Mouse (Mus musculus): ENCODE measurements at regions not wholly inside any gene's neighbourhood (a gene's known extent, or its start where the extent isn't known, plus 50 kb on each side); places are given as distances from the start of the nearest gene placed in this dataset.

DNA sequence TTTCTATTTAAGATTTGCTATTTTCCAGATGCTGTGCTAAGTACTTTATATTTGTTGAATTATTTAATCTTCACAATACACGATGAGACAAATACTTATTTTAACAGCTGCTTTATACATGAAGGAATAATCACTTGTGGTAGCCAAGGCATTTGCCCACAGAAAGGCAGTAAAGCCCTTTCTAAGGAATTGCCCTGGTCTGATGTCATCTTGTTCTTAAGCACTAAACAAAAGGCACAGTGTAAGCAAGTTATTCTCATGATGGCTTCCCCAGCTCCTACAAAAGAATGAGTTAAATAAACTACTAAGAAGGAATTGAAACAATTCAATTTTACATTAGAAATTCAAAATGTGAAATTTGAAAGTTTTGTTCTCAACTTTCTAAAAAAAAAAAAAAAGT lies 358.8 kb downstream of the Cenpc1 start:
- no peak for DNase-seq (ENCODE audit: low read depth)

DNA sequence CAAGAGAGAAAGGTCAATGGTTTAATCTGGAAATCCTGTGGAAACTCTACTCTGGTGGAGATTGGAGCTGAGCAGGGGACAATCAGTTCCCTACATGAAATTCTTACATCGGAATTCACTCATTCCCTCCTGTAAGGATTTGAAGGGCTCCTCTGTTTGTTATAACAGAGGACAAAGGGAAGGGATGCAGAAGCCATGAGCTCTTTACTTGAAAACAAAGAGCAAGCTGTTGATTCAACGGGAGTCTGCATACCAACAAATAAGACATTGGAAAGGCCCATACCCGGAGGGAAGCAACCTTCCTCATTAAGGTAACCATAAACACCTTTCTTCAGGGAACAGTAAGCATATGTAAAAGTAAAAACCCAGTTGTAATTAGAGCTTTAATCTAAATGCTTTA lies 359.3 kb downstream of the Cenpc1 start:
- no peak for DNase-seq (ENCODE audit: low read depth)

DNA sequence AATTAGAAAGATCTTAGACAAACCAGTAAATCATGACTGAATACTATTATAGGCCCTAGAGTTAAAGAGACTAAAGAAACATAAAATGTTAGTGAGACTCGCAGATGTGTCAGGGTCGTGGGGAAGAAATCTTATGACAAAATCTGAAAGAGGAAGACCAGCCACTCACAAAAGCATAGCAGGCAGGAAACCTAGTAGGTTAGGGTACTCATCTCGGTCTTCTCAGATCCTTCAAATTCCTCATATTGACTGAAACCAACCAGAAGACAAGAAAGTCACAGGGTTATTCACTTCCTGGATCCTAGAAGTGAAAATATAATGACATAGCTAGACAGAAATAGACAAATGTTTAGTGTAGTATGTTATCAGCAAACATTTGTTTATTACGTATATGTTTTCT lies 387.5 kb downstream of the Cenpc1 start:
- DNase-seq (ENCODE audit: low read depth): no peak

DNA sequence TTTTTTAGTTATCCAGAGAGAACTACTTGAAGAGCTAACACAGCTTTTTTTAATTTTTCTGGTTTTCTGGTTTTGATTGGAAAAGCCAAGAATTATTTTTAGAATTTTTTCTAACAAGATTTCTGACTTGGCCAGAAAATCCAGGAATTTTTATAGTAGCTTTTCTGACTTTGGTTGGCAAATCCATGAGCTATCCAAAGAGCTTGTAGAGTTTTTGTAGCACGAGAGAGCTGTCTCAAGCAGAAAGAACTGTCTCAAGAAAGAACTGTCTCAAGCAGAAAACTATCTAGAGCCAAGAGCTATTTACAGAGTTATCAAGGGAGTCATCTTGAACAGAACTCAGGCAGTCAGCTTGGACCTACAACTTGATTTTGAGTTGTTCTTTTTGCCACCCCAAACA lies 394.3 kb downstream of the Cenpc1 start:
- no peak for DNase-seq (ENCODE audit: low read depth)

DNA sequence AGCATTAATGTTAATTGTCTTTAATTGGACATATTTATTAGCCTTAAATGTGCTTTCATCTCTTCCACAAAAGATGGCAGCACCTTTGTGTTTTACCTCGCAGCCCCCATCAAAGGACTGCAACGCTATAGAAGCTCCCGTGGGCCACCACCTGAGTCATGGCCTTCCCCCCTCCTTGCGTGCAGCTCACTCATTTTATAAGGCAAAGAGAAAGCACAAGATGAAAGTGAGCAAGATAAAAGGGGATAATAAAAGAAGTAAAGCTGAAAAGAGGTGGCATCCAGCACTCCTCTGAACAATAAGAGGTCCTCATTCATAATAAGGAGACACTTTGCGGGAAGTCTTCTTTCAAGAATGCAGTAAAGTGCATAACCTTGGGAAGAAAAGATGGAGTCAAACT lies 403.9 kb downstream of the Cenpc1 start:
- no peak for DNase-seq (ENCODE audit: low read depth)

DNA sequence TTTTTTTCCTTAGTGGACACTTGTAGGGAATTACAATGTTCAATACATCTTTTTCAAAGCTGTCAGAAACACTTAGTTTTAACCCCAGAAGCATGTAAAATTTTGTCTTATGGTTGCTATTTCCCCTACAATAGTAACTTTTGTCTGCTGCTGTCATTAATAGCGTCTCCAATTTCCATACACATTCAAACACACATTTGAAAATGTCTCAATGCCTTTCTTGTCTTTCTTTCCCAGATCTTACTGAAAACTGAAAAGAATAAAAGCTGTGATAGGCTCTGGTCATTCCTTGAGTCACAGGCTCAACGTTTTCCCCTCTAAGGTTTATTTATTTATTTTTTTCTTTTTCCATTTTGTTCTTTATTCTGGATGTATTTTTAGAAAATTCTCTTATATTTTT lies 444.3 kb downstream of the Cenpc1 start:
- DNase-seq (ENCODE audit: low read depth): no peak

DNA sequence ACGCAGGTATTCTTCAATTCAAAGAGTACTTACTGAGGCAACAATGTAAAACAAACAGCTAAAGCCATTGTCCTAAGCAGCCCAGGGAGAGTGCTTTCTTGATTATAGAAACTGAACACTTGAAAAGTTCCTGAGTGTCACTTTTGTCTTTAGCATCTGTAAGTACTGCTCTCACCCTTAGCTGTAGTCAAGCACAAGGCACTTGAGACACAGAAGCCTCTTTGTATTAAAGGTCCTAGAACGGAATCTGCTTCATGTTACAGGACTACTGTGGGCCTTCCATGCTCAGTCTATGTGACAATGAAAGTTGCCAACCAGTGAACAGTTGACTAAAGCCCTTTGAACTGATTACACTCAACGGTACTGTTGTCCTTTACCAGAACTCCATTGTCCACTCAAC lies 450.6 kb downstream of the Cenpc1 start:
- DNase-seq (ENCODE audit: low read depth): no peak

DNA sequence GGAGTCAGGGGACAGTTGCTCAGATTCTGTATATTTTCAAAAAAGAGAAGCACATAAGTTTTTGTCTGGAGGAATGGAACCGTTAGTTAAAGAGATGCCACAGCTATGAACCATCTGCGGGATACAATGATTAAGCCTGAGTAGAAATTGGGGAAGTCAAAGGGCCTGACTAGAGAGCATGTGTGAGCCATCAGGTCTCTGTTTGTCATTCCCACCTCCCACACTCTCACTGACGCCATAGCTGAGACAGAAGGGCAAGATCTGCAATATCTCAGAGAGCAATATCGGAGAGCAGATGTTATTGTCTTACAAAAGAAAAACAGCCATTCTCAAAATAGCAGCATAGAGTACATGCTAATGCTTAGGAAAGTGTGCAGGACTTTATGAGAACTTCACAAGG lies 452.8 kb downstream of the Cenpc1 start:
- DNase-seq (ENCODE audit: low read depth): no peak

DNA sequence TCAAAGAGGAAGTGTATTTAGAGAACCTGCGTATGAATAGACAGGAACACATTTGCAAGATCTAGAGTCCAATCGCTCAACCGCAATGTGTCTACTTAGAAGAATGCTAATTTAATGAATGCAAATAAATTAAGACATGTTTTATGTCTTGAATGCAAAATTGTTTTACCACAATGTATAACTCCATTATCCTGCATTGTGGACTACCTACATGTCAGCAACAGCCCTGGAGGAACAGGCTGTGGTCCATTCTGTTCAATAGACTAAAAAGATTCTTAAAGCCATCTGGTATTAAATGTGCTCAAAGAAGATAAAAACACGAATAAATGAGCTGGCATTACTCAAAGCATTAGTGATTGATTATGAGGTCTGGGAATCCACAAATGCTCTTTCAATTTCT lies 456.3 kb downstream of the Cenpc1 start:
- DNase-seq (ENCODE audit: low read depth): no peak

DNA sequence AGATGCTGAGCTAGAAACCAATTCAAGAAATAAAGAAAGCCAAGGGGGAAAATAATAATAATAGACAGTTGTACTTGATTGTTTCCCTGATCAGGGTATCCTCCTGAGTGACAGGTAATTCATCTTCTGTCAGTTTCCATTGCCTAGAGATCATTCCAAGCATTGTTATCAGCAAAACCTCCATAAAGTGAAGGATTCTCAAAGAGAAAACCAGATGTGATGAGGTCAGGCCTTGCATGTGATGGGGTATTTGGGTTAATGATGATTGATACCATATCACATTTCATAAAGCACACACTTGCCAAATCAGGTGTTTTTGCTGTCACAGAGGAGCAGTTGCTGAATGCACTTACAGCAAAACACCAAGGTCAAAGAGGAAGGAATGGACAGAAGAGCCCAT lies 467.2 kb downstream of the Cenpc1 start:
- DNase-seq (ENCODE audit: low read depth): no peak

DNA sequence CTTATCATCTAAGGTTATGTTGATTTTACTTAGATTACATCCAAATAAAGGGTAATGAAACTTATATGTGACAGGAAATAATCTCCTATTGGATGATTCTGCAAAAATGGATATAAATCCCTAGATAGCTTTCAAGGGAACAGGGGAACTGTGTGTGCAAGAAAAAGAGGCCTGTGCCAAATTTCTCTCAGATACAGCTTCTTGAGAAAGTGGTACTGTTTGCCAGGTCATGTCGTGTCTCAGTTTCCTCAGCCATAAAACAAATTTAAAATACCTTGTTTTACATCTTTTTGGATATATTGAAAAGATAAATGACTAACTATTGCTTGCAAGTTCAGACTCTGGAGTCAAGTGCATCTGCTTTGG lies 470.3 kb downstream of the Cenpc1 start:
- no peak for DNase-seq (ENCODE audit: low read depth)

DNA sequence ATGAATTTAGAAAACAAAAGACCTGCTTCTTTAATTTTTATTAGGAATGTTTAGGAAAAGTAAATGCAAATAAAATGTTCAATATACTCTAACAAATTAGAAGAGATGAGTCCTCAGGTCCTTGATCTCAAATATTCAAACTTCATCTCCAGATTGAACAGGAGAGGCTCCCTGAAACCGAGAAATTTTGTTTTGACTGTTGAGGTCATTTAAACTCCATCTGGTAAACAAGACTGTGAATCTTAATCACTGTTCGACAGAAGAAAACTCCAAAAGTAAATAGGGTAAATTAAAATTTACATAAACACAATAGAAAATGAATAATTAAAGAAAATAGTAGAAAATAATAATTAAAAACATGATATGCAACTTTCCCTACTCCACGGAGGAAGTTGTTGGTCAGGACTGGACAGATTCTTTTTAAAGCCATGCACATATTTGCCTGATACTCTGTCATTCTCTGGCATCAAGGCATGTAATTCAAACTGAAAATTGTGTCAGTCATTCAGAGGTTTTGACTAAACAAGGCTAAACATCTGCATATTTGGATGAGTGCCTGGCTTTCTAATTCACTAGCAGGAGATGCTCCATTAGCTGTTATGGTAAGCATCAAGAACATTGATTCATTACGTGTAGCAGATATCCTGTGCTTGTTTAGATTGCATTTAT lies 470.8 kb downstream of the Cenpc1 start:
- DNase-seq (ENCODE audit: low read depth): no peak

DNA sequence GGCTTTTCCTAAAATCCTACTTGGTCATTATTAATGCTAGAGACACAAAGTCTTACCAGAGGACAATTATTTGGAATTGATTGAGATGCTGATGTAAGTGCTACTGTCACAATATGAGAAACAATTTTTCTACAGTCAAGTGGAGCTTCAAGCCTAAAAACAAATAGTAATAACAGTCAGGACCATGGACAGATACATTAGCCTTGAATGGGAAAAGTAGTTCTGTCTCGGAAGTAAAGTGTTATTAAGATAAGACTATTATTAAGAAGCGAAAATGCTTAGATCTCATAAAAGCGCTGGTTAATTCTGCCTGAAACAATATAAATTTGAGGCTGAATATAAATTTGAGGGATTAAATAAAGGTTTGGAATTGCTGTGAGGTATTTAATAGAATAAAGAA lies 473.1 kb downstream of the Cenpc1 start:
- DNase-seq (ENCODE audit: low read depth): peak; percentile 16

DNA sequence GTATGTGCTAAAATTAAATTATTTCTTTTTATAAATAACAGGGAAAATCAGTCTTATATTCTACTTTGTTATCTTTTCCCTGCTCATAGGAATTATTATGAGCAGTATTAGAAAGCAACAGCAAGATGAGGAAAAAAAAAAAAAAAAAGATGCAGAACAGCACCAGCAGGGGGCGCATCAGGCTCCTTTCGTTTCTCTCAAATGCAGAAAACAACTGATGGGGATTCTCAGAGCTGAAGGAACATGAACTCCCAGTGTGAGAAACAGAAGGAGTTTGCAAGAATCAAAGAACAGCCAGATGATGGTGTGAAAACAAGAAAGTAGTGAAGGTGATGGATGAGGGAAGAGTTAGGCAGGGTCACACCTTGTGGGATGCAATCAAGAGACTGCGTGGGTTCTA lies 478.7 kb downstream of the Cenpc1 start:
- DNase-seq (ENCODE audit: low read depth): peak; percentile 37

DNA sequence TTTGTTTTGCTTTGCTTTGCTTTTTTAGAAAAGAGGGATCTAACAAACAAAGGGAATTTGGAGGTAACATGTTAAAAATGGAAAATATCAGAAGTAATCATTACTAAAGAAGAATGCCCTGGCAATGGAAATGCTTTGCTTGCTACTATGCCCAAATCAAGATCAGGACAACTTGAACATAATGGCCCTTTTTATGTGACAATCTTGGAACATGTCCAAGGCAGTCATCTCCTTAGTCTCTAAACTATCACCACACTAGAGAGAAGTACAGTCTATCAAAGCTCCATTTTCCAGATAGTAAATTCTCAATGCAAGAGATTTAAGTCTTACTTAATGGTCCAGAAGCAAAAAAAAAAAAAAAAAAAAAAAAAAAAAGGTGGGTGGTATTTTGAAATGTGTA lies 492.9 kb downstream of the Cenpc1 start:
- DNase-seq (ENCODE audit: low read depth): no peak

DNA sequence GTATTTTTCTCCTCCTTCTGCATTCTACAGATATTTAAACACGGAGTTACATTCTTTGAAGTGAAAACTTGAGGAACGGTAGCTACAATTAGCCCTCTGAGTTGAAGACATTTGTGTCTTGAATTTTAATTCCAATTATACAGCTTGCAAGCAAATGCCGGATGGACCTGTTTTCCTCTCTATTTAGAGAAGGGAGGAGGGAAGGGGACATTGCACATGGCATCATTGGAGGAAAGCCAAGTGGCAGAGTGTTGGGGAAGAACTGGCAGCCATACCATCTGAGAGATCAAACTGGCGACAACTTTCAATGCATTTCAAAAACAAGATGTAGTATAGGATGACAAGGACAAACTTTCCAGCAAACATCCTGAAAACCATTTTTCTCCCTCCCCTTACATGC lies 493.4 kb downstream of the Cenpc1 start:
- DNase-seq (ENCODE audit: low read depth): no peak

DNA sequence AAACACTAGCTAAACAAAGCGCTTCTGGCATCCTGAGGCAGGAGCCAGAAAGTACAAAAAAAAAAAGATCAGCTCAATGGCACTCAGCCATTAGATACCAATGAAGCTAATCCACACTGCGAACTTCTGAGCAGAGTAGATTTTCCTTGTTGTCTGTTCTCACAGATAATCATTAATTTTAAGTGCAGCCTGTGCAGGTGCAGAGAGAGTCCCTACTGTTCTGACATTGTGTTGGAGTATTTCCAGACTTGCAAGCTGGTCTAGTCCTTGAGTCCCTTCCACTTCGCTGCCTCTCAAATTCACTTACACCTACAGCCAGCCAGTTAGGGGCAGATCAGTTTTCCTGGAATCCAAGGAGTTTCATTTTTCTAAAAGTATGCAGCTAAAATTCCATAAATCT lies 494.0 kb downstream of the Cenpc1 start:
- no peak for DNase-seq (ENCODE audit: low read depth)

DNA sequence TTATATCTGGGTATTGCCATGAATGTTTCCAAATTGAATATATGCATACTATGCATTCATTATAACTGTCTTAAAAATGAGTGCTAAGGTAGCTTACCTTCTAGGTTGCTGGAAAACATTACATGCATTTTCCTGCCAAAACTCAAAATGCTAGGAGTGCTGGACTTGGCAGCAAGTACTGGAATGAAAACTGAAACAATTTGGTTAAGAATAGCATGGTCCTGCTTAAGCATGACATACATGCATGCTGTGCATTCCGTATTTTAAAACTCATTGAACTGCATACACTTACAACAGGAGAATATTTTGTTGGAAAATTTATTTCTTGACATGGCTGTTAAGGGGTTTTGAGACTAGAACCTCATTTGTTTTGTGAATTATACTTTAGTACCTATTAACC lies 529.1 kb downstream of the Cenpc1 start:
- no peak for DNase-seq (ENCODE audit: low read depth)

DNA sequence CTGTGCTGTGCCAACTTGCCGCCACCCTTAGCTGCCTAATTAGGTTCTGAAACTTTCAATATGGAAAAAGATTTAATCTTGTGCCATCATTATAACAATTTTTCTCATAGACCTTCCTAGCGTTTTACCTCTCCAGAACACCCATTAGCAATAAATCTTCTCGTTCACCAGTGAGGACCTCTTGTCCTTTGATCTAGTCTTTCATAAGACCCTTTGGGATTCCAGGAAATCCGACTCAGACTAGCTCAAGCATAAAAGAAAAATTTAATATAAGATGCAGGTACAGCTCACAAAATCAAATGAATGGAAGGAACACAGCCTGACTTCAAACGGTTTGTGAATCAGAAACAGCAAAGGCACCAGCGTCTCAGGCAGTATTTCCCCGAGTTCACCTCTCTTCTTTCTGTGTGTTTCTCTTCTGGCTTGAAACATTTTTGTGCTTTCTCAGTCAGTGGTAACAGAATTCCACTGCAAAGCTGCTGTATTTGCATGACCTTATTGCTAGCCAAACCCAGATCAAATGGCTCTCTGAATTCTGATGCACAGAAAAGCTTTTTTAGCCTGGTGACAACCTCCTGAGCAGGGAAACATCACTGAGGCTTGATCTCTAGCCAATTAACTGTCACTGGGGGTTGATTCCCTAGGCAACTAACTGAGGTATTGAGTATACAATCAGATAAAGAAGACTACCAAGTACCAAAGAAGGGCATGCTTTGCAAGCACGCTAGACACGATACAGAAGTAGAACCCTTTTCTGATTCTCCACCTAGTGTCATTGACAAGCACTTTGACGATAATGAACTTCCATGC lies 539.8 kb downstream of the Cenpc1 start:
- DNase-seq (ENCODE audit: low read depth): no peak

DNA sequence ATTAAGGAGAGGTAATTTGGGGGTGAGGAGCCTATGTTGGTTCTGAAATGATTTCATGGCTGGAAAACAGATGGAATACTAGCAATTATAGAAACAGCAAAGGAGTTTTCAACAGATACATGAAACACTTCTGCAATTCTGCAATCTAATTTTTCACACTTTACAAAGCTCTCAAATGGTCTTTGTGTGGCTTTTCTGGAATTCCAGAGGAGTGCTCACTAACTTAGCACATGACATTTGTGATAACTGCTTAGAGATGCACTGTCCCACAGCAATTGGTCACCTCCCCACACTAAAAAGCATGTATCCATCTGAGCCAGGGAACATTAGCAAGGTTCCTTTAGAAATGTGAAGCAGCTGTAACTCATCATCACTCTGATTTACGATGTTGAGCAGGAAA lies 560.1 kb downstream of the Cenpc1 start:
- DNase-seq (ENCODE audit: low read depth): no peak

DNA sequence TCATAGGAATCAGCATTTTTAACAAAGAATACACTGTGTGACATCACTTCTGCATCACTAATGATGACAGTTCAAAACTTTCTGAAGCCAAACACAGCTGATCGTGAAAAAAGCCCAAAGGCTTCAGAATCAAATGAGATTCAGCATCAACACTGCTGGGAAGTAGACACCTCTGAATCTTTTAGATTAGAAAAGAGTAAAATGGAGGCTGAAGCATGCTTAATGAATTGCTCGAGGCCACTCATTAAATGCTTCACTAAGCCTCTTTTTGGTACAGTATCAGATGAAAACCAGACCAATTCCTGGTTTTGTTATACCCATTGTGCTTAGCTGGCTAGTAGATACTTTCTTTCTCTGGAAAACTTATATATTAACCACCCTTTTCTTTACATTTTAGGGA lies 568.1 kb downstream of the Cenpc1 start:
- DNase-seq (ENCODE audit: low read depth): no peak

DNA sequence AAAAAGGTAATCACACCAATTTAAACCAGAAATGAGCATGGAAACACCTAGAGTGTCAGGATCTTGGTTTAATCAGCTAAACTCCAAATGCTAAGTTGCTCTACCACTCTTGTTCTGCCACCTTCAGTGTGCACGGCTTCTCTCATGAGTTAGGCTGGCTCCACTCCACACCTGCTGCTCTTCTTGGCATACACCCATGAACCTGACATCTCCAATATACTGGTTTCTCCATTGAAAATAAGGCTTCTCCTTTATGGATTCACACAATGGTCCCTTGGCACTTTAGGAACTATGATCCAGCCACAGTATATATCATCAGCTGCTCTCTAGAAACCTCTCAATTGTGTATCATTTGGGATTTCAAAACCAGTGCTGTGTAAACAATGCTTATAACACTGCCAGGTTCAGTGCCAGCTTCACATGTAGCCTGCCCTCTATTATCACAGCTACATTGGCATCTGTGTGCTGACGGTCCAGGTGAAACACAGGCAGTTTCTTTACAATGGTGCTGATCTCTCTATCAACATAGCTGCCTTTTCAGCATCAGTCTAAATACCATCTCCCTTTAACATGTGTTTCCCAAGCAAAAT lies 579.6 kb downstream of the Cenpc1 start:
- no peak for DNase-seq (ENCODE audit: low read depth)

DNA sequence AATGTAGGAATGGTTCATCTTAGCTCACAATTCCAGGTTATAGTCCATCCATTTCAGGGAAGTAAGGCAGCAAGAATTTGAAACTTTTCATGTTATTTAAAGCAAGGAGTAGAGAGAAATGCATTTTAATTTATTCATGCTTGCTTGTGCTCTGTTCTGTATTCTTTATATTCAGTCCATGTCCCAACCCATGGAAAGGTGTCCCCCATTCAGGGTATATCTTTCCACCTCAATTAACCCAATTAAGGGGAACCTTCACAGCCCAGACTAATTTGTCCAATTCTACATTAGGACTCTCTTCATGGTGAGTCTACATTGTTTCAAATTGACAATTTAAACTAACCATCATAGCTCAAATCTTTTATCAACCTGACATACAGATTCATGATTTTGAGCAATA lies 580.2 kb downstream of the Cenpc1 start:
- DNase-seq (ENCODE audit: low read depth): no peak

DNA sequence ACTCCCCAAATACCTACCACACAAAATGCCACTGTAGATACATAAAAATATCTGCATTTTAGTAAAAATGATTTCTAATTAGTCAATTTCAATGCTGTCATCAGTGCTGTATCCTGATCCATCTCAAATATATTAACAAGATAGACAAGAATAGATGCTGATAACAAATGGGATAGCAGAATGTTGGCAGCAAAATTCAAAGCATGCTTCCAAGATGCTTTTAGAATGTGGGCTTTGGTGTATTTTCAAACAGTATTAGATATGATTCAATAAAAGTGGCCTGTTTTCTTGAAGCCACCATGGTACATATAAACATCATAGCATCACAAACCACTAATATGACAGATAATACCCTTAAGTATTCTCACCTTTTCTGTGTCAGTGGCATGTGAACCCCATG lies 597.6 kb downstream of the Cenpc1 start:
- no peak for DNase-seq (ENCODE audit: low read depth)
